Mouse (Mus musculus) embryonic fibroblast, embryonic 13.5 days (primary cell): ENCODE measurements around the gene Abca1.

Experiments
- CTCF ChIP-seq: IDR thresholded peaks from 2 replicates; pipeline ENCODE4 v1.5.1; 2011; ENCODE audit warnings: mild to moderate bottlenecking, control low read depth, low read length, moderate library complexity, borderline replicate concordance; ENCODE audit not compliant: insufficient read depth
- POLR2A ChIP-seq: IDR thresholded peaks from 2 replicates; pipeline ENCODE4 v1.6.1; 2011; ENCODE audit warnings: low read depth, mild to moderate bottlenecking, control low read depth, low read length, moderate library complexity

- TF ChIP-seq POLR2A (no peak), CTCF (no peak)
Observed at GRCm38 (mm10) chr4:53130622-53131517, 28.8 kb downstream of the Abca1 start.
